Mouse (Mus musculus) cortical plate, adult 2 months (tissue): ENCODE data around the gene Pygb.
A peak's percentile ranks its signal among the peaks of the same experiment; 100 is the strongest.

Experiments
- CTCF ChIP-seq: fragments of 200-500 bp; IDR thresholded peaks from 2 replicates; pipeline ENCODE4 v1.5.1; 2011; ENCODE audit warnings: mild to moderate bottlenecking, control low read depth, low read length; ENCODE audit not compliant: insufficient read depth; ENCODE audit errors: extremely low read depth
- POLR2A ChIP-seq: fragments of 200-500 bp; IDR thresholded peaks from 2 replicates; pipeline ENCODE4 v1.6.1; 2011; ENCODE audit warnings: mild to moderate bottlenecking, low read length, control low read depth; ENCODE audit not compliant: insufficient read depth; ENCODE audit errors: extremely low read depth

- TF ChIP-seq POLR2A (peak; percentile 98), CTCF (no peak)
These were observed at the start of gene Pygb for GRCm38 (mm10) chr2:150786251-150787180.
